Mouse (Mus musculus) hindbrain, embryonic 11.5 days (tissue): ENCODE measurements around the gene Tmem88b. TPM values are rescaled to one million over a fixed set of nuclear protein-coding genes. Genes with fewer than 3 reads are reported as not detected.

ENCODE experiments used
- ATAC-seq: fragments of 200-750 bp; cut with Nextera tagmentation; 2 replicates; pipeline ENCODE4 v1.8.0; 2017; ENCODE audit warnings: mild to moderate bottlenecking, moderate TSS enrichment, moderate library complexity; ENCODE audit not compliant: low FRiP score
- DNase-seq: peaks from one replicate; pipeline ENCODE4 v3.0.0-alpha.2; 2015; ENCODE audit warnings: low spot score
- H3K27ac ChIP-seq: fragments of 300-500 bp; sonication (generic); 2 replicates; pipeline ENCODE4 v1.5.1; 2014; ENCODE audit warnings: mild to moderate bottlenecking, low read depth, low read length
- H3K27me3 ChIP-seq: fragments of 300-500 bp; sonication (generic); 2 replicates; pipeline ENCODE4 v1.6.1; 2014; ENCODE audit warnings: mild to moderate bottlenecking, low read length, moderate library complexity, mixed read lengths; ENCODE audit not compliant: control insufficient read depth, insufficient read depth
- H3K36me3 ChIP-seq: fragments of 300-500 bp; sonication (generic); 2 replicates; pipeline ENCODE4 v1.6.1; 2014; ENCODE audit warnings: mild to moderate bottlenecking, low read length, moderate library complexity, mixed read lengths; ENCODE audit not compliant: control insufficient read depth, insufficient read depth
- H3K4me1 ChIP-seq: fragments of 300-500 bp; sonication (generic); replicated peaks from 2 replicates; pipeline ENCODE4 v1.6.1; 2014; ENCODE audit warnings: low read length, mixed read lengths; ENCODE audit not compliant: control insufficient read depth, insufficient read depth
- H3K4me2 ChIP-seq: fragments of 300-500 bp; sonication (generic); replicated peaks from 2 replicates; pipeline ENCODE4 v1.6.1; 2014; ENCODE audit warnings: mild to moderate bottlenecking, low read depth, low read length
- H3K4me3 ChIP-seq: fragments of 300-500 bp; sonication (generic); 2 replicates; pipeline ENCODE4 v1.5.1; 2014; ENCODE audit warnings: low read depth, low read length
- H3K9ac ChIP-seq: fragments of 300-500 bp; sonication (generic); 2 replicates; pipeline ENCODE4 v1.6.1; 2014; ENCODE audit warnings: low read depth, low read length
- H3K9me3 ChIP-seq: fragments of 300-500 bp; sonication (generic); 2 replicates; pipeline ENCODE4 v1.6.1; 2016; ENCODE audit warnings: low read length; ENCODE audit not compliant: control insufficient read depth
- WGBS: fragments of 180-500 bp; shearing (Covaris S2); extraction: QIAGEN DNeasy Blood & Tissue Kit; methylation state at CpG from one replicate; pipeline ENCODE4 v1.1.7; 2014; 5-methylcytosine and 5-hydroxymethylcytosine counted together
- polyA plus RNA-seq: library from polyadenylated mRNA; unstranded; fragments of >200 nt; fragmentation: Nextera tagmentation; extraction: Ambion mirVana; gene quantifications from 2 replicates; pipeline ENCODE4 v1.2.1, GENCODE M21; 2014

Gene Tmem88b
- polyA plus RNA-seq, 1 experiment from 2014 or later, result 0.52 TPM

DNA sequence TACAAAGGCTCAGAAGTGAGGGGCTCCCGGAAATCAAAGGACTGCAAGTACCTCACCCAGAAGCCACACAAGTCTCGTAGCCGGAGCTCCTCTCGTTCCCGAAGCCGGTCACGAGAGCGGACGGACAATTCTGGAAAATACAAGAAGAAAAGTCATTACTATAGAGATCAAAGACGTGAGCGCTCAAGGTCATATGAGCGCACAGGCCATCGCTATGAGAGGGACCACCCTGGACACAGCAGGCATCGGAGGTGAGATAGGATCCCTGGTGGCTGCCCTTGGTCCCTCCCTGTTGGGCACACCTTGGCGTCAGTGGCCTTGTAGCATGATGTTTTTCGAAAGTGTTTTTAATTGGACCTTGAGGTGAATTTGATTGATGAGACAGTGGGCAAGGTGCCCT lies 37.8 kb upstream of the Tmem88b start:
- no peaks in the 10 kb centered on the region for H3K27me3 ChIP-seq
- no peaks in the 10 kb centered on the region for H3K4me1 ChIP-seq
- no peak overlapping the region for H3K4me2 ChIP-seq
- no peak overlapping the region for H3K4me3 ChIP-seq
- H3K9me3 ChIP-seq, result no peaks in the 10 kb centered on the region
- H3K9ac ChIP-seq, result no peak overlapping the region
- no peak overlapping the region; the same call in 1 of the 2 replicates for H3K27ac ChIP-seq
- peaks cover 26% of the 10 kb centered on the region for H3K36me3 ChIP-seq
- no peak for DNase-seq
- WGBS, result 95% methylated on average over 16 of the region's 16 CpGs
- no peak for ATAC-seq

DNA sequence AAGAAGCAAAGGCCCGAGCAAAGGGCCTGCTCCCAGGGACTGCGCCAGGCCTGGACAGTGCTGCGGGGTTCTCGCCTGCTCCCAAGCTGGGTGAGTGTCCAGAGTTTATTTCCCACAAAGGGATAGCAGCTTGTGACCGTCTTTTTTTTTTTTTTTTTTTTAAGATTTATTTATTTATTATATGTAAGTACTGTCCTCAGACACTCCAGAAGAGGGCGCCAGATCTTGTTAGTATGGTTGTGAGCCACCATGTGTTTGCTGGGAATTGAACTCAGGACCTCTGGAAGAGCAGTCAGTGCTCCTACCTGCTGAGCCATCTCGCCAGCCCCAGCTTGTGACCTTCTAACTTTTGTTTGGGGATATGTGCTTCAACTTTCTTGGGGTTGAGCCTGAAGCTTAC lies 35.4 kb upstream of the Tmem88b start:
- no peak overlapping the region for H3K27ac ChIP-seq
- no peak overlapping the region for H3K4me3 ChIP-seq
- no peaks in the 10 kb centered on the region for H3K27me3 ChIP-seq
- H3K9ac ChIP-seq, result no peak overlapping the region
- H3K4me2 ChIP-seq, result no peak overlapping the region
- no peaks in the 10 kb centered on the region for H3K9me3 ChIP-seq
- peak; percentile 48 for DNase-seq
- ATAC-seq, result no peak
- 91% methylated on average over 7 of the region's 7 CpGs for WGBS
- H3K4me1 ChIP-seq, result no peaks in the 10 kb centered on the region
- peaks cover 35% of the 10 kb centered on the region for H3K36me3 ChIP-seq

DNA sequence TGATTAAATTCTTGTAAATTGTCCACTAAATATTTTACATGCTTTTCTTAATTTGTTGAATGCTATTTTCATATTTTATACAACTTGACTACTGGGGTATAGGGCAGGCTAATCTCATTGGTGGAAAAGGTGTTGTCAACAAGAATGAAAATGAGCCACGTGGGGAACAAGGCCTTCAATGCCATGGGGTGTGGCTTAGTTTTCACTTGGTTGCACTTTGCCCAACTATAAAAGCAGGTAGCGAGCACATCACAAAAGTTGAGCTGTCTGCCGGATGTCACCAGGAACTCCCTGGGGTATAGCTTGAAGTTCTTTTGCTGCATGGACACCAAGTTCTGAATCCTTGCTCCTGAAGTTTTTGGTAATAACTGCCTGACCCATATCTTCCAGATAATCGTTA lies 31.9 kb upstream of the Tmem88b start:
- 79% methylated on average over 4 of the region's 4 CpGs for WGBS
- no peak overlapping the region for H3K9ac ChIP-seq
- H3K4me3 ChIP-seq, result no peak overlapping the region
- H3K4me1 ChIP-seq, result peaks cover 7% of the 10 kb centered on the region
- H3K4me2 ChIP-seq, result no peak overlapping the region
- H3K36me3 ChIP-seq, result peaks cover 31% of the 10 kb centered on the region
- ATAC-seq (no peak), DNase-seq (no peak)
- H3K27ac ChIP-seq, result no peak overlapping the region
- no peaks in the 10 kb centered on the region for H3K27me3 ChIP-seq
- no peaks in the 10 kb centered on the region for H3K9me3 ChIP-seq

DNA sequence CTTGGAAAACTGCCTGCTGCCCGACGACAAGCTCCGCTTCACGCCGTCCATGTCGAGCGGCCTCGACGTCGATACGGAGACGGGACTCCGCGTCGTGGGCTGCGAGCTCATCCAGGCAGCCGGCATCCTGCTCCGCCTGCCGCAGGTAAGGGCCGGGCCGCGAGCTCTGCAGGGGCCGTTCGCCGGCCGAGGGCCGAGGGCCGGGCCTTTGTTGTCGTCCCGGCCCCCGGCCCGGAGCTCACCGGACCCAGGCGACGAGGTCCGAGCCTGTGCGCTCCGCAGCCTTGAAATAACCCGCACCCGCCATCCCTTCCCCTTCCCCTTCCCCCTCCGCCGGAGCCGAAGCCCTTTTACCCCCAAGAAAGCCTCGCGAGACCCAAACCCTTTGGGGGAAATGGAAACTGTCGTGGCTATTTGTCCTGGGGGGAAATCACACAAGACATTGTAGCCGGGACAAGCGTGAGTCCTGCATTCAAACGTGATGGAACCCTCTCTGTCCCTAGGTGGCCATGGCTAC lies 27.0 kb upstream of the Tmem88b start:
- peak overlapping the region; percentile 100 for H3K4me3 ChIP-seq
- DNase-seq, result peak; percentile 57
- WGBS, result 0% methylated on average over 49 of the region's 49 CpGs
- H3K9me3 ChIP-seq, result no peaks in the 10 kb centered on the region
- H3K27ac ChIP-seq, result peak overlapping the region; percentile 82
- peak overlapping the region; percentile 99 for H3K9ac ChIP-seq
- H3K4me2 ChIP-seq, result peak overlapping the region; percentile 93
- H3K27me3 ChIP-seq, result no peaks in the 10 kb centered on the region
- ATAC-seq, result peak; percentile 53
- H3K4me1 ChIP-seq, result peaks cover 7% of the 10 kb centered on the region
- H3K36me3 ChIP-seq, result peaks cover 26% of the 10 kb centered on the region

DNA sequence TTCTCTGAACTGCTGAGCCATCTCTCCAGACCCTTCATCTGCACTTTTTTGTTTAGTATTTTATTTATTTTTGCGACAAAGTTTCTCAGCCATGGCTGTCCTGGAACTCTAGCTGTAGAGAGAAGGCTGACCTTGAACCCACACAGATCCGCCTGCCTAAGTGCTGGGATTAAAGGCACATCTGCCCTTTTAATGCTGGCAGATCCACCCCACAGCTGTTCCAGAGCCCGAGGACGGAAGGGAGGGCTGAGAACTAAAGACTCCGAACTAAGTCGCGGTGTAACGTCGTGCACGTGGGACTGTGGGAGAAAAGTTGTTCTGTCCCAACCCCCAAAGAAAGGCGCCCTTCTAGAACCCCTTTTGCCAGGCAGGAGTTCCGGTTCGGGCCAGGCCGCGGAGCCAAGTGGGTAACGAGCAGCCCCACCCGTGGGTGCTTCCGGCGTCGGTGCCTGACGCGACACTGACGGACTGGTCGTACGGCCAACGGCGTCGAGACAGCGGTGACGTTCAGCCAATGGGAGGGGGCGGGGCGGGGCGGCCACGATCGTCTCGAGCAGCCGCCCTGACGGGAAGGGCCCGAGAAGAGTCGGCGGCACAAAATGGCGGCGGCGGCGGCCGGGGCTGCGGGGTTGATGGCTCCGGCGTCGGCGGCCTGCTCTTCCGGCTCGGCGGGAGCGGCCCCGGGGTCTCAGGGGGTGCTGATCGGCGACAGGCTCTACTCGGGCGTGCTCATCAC lies 26.4 kb upstream of the Tmem88b start, which contains the start of gene Ccnl2:
TSS of gene Ccnl2 (plus strand) at position 561 of the 736 bp plus-strand sequence.
- peaks cover 7% of the 10 kb centered on the region for H3K4me1 ChIP-seq
- peak within 1 kb of the TSS; percentile 82 for H3K27ac ChIP-seq
- H3K4me3 ChIP-seq, result peak within 1 kb of the TSS; percentile 100
- H3K9me3 ChIP-seq, result no peaks in the 10 kb centered on the region
- H3K9ac ChIP-seq, result peak within 1 kb of the TSS; percentile 99
- H3K36me3 ChIP-seq, result peaks cover 26% of the 10 kb centered on the region
- no peaks in the 10 kb centered on the region for H3K27me3 ChIP-seq
- WGBS, result under 1% methylated on average over 58 of the region's 60 CpGs
- peak; percentile 98 for ATAC-seq
- peak; percentile 97 for DNase-seq
- peak within 1 kb of the TSS; percentile 93 for H3K4me2 ChIP-seq

DNA sequence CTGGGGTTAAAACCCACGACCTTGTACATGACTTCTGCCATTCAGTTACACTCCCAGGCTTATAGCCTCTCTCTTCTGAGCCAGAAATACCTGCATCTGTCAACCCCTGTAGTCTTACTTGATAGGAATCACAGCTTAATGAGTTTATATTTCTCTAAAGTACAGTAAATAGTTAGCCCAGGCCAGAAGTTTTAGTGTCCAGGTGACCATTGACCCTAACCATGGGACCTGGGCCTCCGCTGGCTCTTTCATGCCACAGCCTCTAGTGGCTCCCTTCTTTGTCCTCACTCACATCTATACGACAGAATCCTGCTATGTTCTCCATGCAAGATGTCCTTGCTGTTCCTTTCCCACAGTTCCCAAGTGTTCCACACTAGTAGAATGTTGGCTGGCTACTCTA lies 22.2 kb upstream of the Tmem88b start:
- Histone ChIP-seq H3K36me3 (peaks cover 11% of the 10 kb centered on the region; the same call in 1 of the 2 replicates), H3K27ac (no peak overlapping the region), H3K4me2 (no peak overlapping the region), H3K9ac (no peak overlapping the region), H3K4me3 (no peak overlapping the region), H3K27me3 (no peaks in the 10 kb centered on the region), H3K4me1 (peaks cover 4% of the 10 kb centered on the region; the same call in 1 of the 2 replicates), H3K9me3 (no peaks in the 10 kb centered on the region)
- ATAC-seq (no peak), DNase-seq (no peak)
- 93% methylated on average over 3 of the region's 3 CpGs for WGBS

DNA sequence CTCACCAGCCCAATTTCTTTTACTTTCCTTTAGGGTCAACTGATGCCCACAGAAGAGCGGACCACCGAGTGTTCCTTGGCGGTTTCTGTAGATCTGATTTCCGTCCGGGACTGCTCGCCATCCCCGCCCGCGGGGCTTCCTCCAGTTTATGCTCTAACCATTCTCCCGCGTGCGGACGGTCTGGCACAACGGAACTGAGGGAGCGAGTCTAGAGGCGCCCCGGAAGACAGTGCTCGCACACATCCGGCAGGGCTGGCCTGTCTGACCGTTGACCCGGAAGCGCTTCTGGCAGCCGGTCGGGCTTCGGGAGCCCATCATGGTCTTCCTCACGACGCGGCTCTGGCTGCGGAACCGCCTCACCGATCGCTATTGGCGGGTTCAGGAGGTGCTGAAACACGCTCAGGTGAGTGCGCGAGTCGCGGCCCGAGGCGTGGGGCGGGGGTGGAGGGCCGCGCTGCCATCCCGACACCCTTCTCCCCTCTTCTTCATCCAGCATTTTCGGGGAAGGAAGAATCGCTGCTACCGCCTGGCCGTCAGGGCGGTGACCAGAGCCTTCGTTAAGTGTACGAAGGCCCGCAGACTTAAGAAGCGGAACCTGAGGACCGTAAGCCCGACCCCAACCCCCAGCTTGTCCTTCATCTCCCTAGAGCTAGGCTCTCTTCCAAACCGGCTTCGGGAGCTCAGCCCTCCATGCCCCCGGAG lies 17.8 kb upstream of the Tmem88b start:
- Histone ChIP-seq H3K9ac (peak overlapping the region; percentile 73), H3K4me3 (peak overlapping the region; percentile 73), H3K4me2 (peak overlapping the region; percentile 40), H3K36me3 (peaks cover 3% of the 10 kb centered on the region; the same call in 1 of the 2 replicates), H3K4me1 (peaks cover 6% of the 10 kb centered on the region; the same call in 1 of the 2 replicates), H3K9me3 (no peaks in the 10 kb centered on the region), H3K27ac (peak overlapping the region; percentile 43; the same call in 1 of the 2 replicates), H3K27me3 (no peaks in the 10 kb centered on the region)
- DNase-seq (peak; percentile 98), ATAC-seq (peak; percentile 98)
- under 1% methylated on average over 58 of the region's 58 CpGs for WGBS

DNA sequence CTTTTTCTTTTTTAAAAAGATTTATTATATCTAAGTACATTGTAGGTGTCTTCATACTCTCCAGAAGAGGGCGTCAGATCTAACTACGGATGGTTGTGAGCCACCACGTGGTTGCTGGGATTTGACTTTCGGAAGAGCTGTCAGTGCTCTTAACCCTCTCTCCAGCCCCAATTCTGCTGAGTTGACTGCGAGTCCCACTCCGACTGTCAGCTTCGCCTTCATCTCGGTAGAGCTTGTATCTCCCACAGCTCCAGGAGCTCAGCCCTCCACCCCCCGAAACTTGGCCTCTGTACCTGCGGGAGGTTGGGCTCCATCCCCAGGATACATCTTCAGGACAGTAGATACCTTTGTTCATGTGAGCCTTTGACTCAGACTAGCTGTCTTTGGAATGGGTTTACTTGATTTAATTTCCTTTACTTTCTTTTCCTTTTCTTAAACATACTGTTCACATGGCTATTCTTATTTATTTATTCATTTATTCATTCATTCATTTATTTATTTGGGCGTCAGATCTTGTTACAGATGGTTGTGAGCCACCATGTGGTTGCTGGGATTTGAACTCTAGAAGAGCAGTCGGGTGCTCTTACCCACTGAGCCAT lies 17.2 kb upstream of the Tmem88b start, which contains the start of gene Mrpl20:
TSS of gene Mrpl20 (plus strand) at position 138 of the 599 bp plus-strand sequence.
- Histone ChIP-seq H3K27ac (peak within 1 kb of the TSS; percentile 43; the same call in 1 of the 2 replicates), H3K9me3 (no peaks in the 10 kb centered on the region), H3K4me1 (peaks cover 6% of the 10 kb centered on the region; the same call in 1 of the 2 replicates), H3K4me3 (peak within 1 kb of the TSS; percentile 73), H3K36me3 (0 out of 2 replicates have a peak, but pooled peaks cover under 1% of the 10 kb centered on the region), H3K27me3 (no peaks in the 10 kb centered on the region), H3K9ac (peak within 1 kb of the TSS; percentile 73), H3K4me2 (peak within 1 kb of the TSS; percentile 40)
- ATAC-seq (peak; percentile 52), DNase-seq (peak; percentile 33)
- WGBS, result 10% methylated on average over 12 of the region's 12 CpGs
